Mouse (Mus musculus): ENCODE data around the gene Myb. TPM values are rescaled to one million over a fixed set of nuclear protein-coding genes. Genes with fewer than 3 reads are reported as not detected.

Gene Myb
- polyA plus RNA-seq, 1 experiment from 2014 or later = 4.6 TPM

- no peak overlapping the region for H3K9ac ChIP-seq
- H3K36me3 ChIP-seq = no peaks in the 10 kb centered on the region
- H3K9me3 ChIP-seq (replicated peaks) = peaks cover 5% of the 10 kb centered on the region; the same call in 1 of the 2 replicates
- H3K27ac ChIP-seq = no peak overlapping the region
- 87% methylated on average over 8 of the region's 8 CpGs for WGBS
- no peak overlapping the region for H3K4me2 ChIP-seq (replicated peaks)
- H3K27me3 ChIP-seq = peaks cover 2% of the 10 kb centered on the region; the same call in 1 of the 2 replicates
- H3K4me3 ChIP-seq = no peak overlapping the region
- peak; percentile 33; the same call in 1 of the 2 replicates for ATAC-seq (ENCODE audit: low FRiP score)
- H3K4me1 ChIP-seq = peaks cover 12% of the 10 kb centered on the region
Observed at GRCm38 (mm10) chr10:21090922-21091700, 69.7 kb downstream of the Myb start.

GRCm38 (mm10) chr10:21089541-21089940, 71.2 kb downstream of the Myb start:
- Histone ChIP-seq H3K27me3 (peaks cover 6% of the 10 kb centered on the region), H3K4me3 (no peak overlapping the region), H3K4me2 (replicated peaks) (no peak overlapping the region), H3K9me3 (replicated peaks) (peaks cover 5% of the 10 kb centered on the region; the same call in 1 of the 2 replicates), H3K9ac (no peak overlapping the region), H3K27ac (no peak overlapping the region), H3K36me3 (no peaks in the 10 kb centered on the region), H3K4me1 (peaks cover 12% of the 10 kb centered on the region)
- 79% methylated on average over 3 of the region's 3 CpGs for WGBS
- ATAC-seq (ENCODE audit: low FRiP score) = no peak

- Histone ChIP-seq H3K36me3 (no peaks in the 10 kb centered on the region), H3K27me3 (peaks cover 6% of the 10 kb centered on the region), H3K4me1 (peaks cover 22% of the 10 kb centered on the region), H3K27ac (no peak overlapping the region), H3K4me3 (no peak overlapping the region), H3K9me3 (replicated peaks) (peaks cover 5% of the 10 kb centered on the region; the same call in 1 of the 2 replicates), H3K9ac (no peak overlapping the region), H3K4me2 (replicated peaks) (no peak overlapping the region)
- ATAC-seq (ENCODE audit: low FRiP score) = no peak
- 44% methylated on average over 3 of the region's 3 CpGs for WGBS
Observed at GRCm38 (mm10) chr10:21087614-21088232, 73.1 kb downstream of the Myb start.

GRCm38 (mm10) chr10:21085044-21085443, 75.7 kb downstream of the Myb start:
- no peak overlapping the region for H3K4me3 ChIP-seq
- H3K4me1 ChIP-seq = peaks cover 24% of the 10 kb centered on the region
- ATAC-seq (ENCODE audit: low FRiP score) = no peak
- H3K36me3 ChIP-seq = no peaks in the 10 kb centered on the region
- 81% methylated on average over 5 of the region's 5 CpGs for WGBS
- peaks cover 3% of the 10 kb centered on the region; the same call in 1 of the 2 replicates for H3K9me3 ChIP-seq (replicated peaks)
- H3K4me2 ChIP-seq (replicated peaks) = no peak overlapping the region
- H3K27me3 ChIP-seq = peaks cover 6% of the 10 kb centered on the region; the same call in 1 of the 2 replicates
- no peak overlapping the region for H3K9ac ChIP-seq
- H3K27ac ChIP-seq = no peak overlapping the region

GRCm38 (mm10) chr10:21083391-21083918, 77.3 kb downstream of the Myb start:
- whole genome bisulfite sequencing = 61% methylated on average over 8 of the region's 8 CpGs
- Histone ChIP-seq H3K4me3 (no peak overlapping the region), H3K27ac (no peak overlapping the region), H3K9ac (no peak overlapping the region), H3K9me3 (replicated peaks) (no peaks in the 10 kb centered on the region), H3K4me1 (peaks cover 24% of the 10 kb centered on the region), H3K27me3 (peaks cover 3% of the 10 kb centered on the region; the same call in 1 of the 2 replicates), H3K36me3 (no peaks in the 10 kb centered on the region), H3K4me2 (replicated peaks) (no peak overlapping the region)
- no peak for ATAC-seq (ENCODE audit: low FRiP score)

GRCm38 (mm10) chr10:21082447-21082846, 78.3 kb downstream of the Myb start:
- WGBS = 24% methylated on average over 8 of the region's 8 CpGs
- H3K9me3 ChIP-seq (replicated peaks) = no peaks in the 10 kb centered on the region
- peaks cover 3% of the 10 kb centered on the region; the same call in 1 of the 2 replicates for H3K27me3 ChIP-seq
- H3K4me3 ChIP-seq = no peak overlapping the region
- H3K9ac ChIP-seq = no peak overlapping the region
- ATAC-seq (ENCODE audit: low FRiP score) = peak; percentile 72
- H3K4me1 ChIP-seq = peaks cover 16% of the 10 kb centered on the region
- H3K36me3 ChIP-seq = no peaks in the 10 kb centered on the region
- no peak overlapping the region for H3K27ac ChIP-seq
- no peak overlapping the region for H3K4me2 ChIP-seq (replicated peaks)

- ATAC-seq (ENCODE audit: low FRiP score) = no peak
- Histone ChIP-seq H3K9ac (no peak overlapping the region), H3K27ac (no peak overlapping the region), H3K27me3 (no peaks in the 10 kb centered on the region), H3K36me3 (no peaks in the 10 kb centered on the region), H3K9me3 (replicated peaks) (no peaks in the 10 kb centered on the region), H3K4me2 (replicated peaks) (no peak overlapping the region), H3K4me3 (no peak overlapping the region), H3K4me1 (no peaks in the 10 kb centered on the region)
- 74% methylated on average over 14 of the region's 14 CpGs for WGBS
Observed at GRCm38 (mm10) chr10:21077151-21077719, 83.5 kb downstream of the Myb start.

GRCm38 (mm10) chr10:21076731-21077130, 84.1 kb downstream of the Myb start:
- Histone ChIP-seq H3K4me3 (no peak overlapping the region), H3K9ac (no peak overlapping the region), H3K4me1 (no peaks in the 10 kb centered on the region), H3K4me2 (replicated peaks) (no peak overlapping the region), H3K27me3 (no peaks in the 10 kb centered on the region), H3K27ac (no peak overlapping the region), H3K9me3 (replicated peaks) (no peaks in the 10 kb centered on the region), H3K36me3 (no peaks in the 10 kb centered on the region)
- WGBS = 91% methylated on average over 7 of the region's 7 CpGs
- ATAC-seq (ENCODE audit: low FRiP score) = no peak

GRCm38 (mm10) chr10:21076137-21076536, 84.6 kb downstream of the Myb start:
- no peak for ATAC-seq (ENCODE audit: low FRiP score)
- Histone ChIP-seq H3K4me2 (replicated peaks) (no peak overlapping the region), H3K27ac (no peak overlapping the region), H3K9ac (no peak overlapping the region), H3K36me3 (no peaks in the 10 kb centered on the region), H3K4me1 (no peaks in the 10 kb centered on the region), H3K27me3 (no peaks in the 10 kb centered on the region), H3K4me3 (no peak overlapping the region), H3K9me3 (replicated peaks) (no peaks in the 10 kb centered on the region)
- WGBS = 96% methylated on average over 1 of the region's 1 CpGs

Other genes starting within 250 kb of the Myb start
- 29.4 and 30.9 TPM in 2 replicates for gene Ahi1, start 208.4 kb downstream of the Myb start, polyA plus RNA-seq (2016; fragmentation: Nextera tagmentation; extraction: Ambion mirVana)
- gene Hbs1l, start 135.0 kb upstream of the Myb start, polyA plus RNA-seq (2016; fragmentation: Nextera tagmentation; extraction: Ambion mirVana) = 114 and 115 TPM in 2 replicates
- 0.12 TPM in 1 of 2 replicates, not detected in the other for gene Aldh8a1, start 216.3 kb upstream of the Myb start, polyA plus RNA-seq (2016; fragmentation: Nextera tagmentation; extraction: Ambion mirVana)